Mouse (Mus musculus) neural tube, embryonic 13.5 days (tissue): ENCODE data around the gene Trim69. TPM values are rescaled to one million over a fixed set of nuclear protein-coding genes. Genes with fewer than 3 reads are reported as not detected.

ENCODE experiments used
- ATAC-seq: fragments of 200-750 bp; cut with Nextera tagmentation; 2 replicates; pipeline ENCODE4 v1.8.0; 2017; ENCODE audit warnings: low read depth, mild to moderate bottlenecking, moderate TSS enrichment, moderate library complexity
- H3K27ac ChIP-seq: fragments of 300-500 bp; sonication (generic); replicated peaks from 2 replicates; pipeline ENCODE4 v1.5.1; 2015; ENCODE audit warnings: moderate library complexity, mild to moderate bottlenecking, inconsistent platforms
- H3K27me3 ChIP-seq: fragments of 300-500 bp; sonication (generic); 2 replicates; pipeline ENCODE4 v1.6.1; 2015; ENCODE audit warnings: mild to moderate bottlenecking, inconsistent platforms
- H3K36me3 ChIP-seq: fragments of 300-500 bp; sonication (generic); 2 replicates; pipeline ENCODE4 v1.6.1; 2015; ENCODE audit warnings: mild to moderate bottlenecking, inconsistent platforms
- H3K4me1 ChIP-seq: fragments of 300-500 bp; sonication (generic); replicated peaks from 2 replicates; pipeline ENCODE4 v1.6.1; 2015; ENCODE audit warnings: inconsistent platforms
- H3K4me2 ChIP-seq: fragments of 300-500 bp; sonication (generic); 2 replicates; pipeline ENCODE4 v1.6.1; 2015; ENCODE audit warnings: inconsistent platforms, mild to moderate bottlenecking, moderate library complexity
- H3K4me3 ChIP-seq: fragments of 300-500 bp; sonication (generic); 2 replicates; pipeline ENCODE4 v1.5.1; 2015; ENCODE audit warnings: mild to moderate bottlenecking, inconsistent platforms
- H3K9ac ChIP-seq: fragments of 300-500 bp; sonication (generic); 2 replicates; pipeline ENCODE4 v1.6.1; 2015; ENCODE audit warnings: moderate library complexity, mild to moderate bottlenecking, inconsistent platforms
- H3K9me3 ChIP-seq: fragments of 300-500 bp; sonication (generic); 2 replicates; pipeline ENCODE4 v1.6.1; 2016; ENCODE audit warnings: inconsistent platforms
- WGBS: fragments of 180-500 bp; shearing (Covaris S2); methylation state at CpG from one replicate; pipeline ENCODE4 v1.1.7; 2015; 5-methylcytosine and 5-hydroxymethylcytosine counted together
- polyA plus RNA-seq: library from polyadenylated mRNA; unstranded; fragments of >200 nt; fragmentation: Nextera tagmentation; extraction: Ambion mirVana; gene quantifications from 2 replicates; pipeline ENCODE4 v1.2.1, GENCODE M21; 2015

Gene Trim69
- not detected in 2 replicates for polyA plus RNA-seq

- Histone ChIP-seq H3K36me3 (no peaks in the 10 kb centered on the region), H3K27ac (no peak within 1 kb of the TSS), H3K4me3 (no peak within 1 kb of the TSS), H3K4me1 (no peaks in the 10 kb centered on the region), H3K27me3 (no peaks in the 10 kb centered on the region), H3K9me3 (no peaks in the 10 kb centered on the region), H3K4me2 (no peak within 1 kb of the TSS), H3K9ac (no peak within 1 kb of the TSS)
- ATAC-seq: no peak
- WGBS: 43% methylated on average over 2 of the region's 2 CpGs
These were observed at the start of gene Trim69 for GRCm38 (mm10) chr2:122160680-122161079. TSS of gene Trim69 (plus strand) at chr2:122160700.

GRCm38 (mm10) chr2:122116888-122117287 is 43.6 kb upstream of the Trim69 start:
- Histone ChIP-seq H3K4me3 (no peak overlapping the region), H3K9ac (no peak overlapping the region), H3K36me3 (peaks cover 16% of the 10 kb centered on the region), H3K4me2 (peak overlapping the region; percentile 63), H3K4me1 (peaks cover 19% of the 10 kb centered on the region), H3K27me3 (no peaks in the 10 kb centered on the region), H3K9me3 (no peaks in the 10 kb centered on the region), H3K27ac (no peak overlapping the region)
- ATAC-seq: no peak
- 91% methylated on average over 2 of the region's 2 CpGs for WGBS

- ATAC-seq: peak; percentile 99
- peak within 1 kb of the TSS; percentile 96 for H3K9ac ChIP-seq
These were observed 42.2 kb upstream of the Trim69 start, which contains the start of gene Spg11 for GRCm38 (mm10) chr2:122117961-122118958. TSS of gene Spg11 (minus strand) at chr2:122118386.

GRCm38 (mm10) chr2:122125680-122126572 is 34.6 kb upstream of the Trim69 start:
- Histone ChIP-seq H3K9me3 (no peaks in the 10 kb centered on the region), H3K4me3 (no peak overlapping the region), H3K4me1 (no peaks in the 10 kb centered on the region), H3K4me2 (no peak overlapping the region), H3K27ac (no peak overlapping the region), H3K9ac (no peak overlapping the region), H3K27me3 (no peaks in the 10 kb centered on the region), H3K36me3 (no peaks in the 10 kb centered on the region)
- 58% methylated on average over 12 of the region's 12 CpGs for WGBS
- ATAC-seq: no peak

More at GRCm38 (mm10) chr2:122117961-122118958, 42.2 kb upstream of the Trim69 start, which contains the start of gene Spg11:
- no peaks in the 10 kb centered on the region for H3K9me3 ChIP-seq
- WGBS: under 1% methylated on average over 47 of the region's 47 CpGs
- no peaks in the 10 kb centered on the region for H3K27me3 ChIP-seq
- H3K36me3 ChIP-seq: peaks cover 10% of the 10 kb centered on the region
- peak within 1 kb of the TSS; percentile 74 for H3K4me3 ChIP-seq
- H3K4me2 ChIP-seq: peak within 1 kb of the TSS; percentile 63
- H3K4me1 ChIP-seq: peaks cover 19% of the 10 kb centered on the region
- peak within 1 kb of the TSS; percentile 97 for H3K27ac ChIP-seq

- no peak overlapping the region for H3K9ac ChIP-seq
- no peaks in the 10 kb centered on the region for H3K4me1 ChIP-seq
- H3K27me3 ChIP-seq: no peaks in the 10 kb centered on the region
- no peaks in the 10 kb centered on the region for H3K9me3 ChIP-seq
- H3K36me3 ChIP-seq: no peaks in the 10 kb centered on the region
- H3K27ac ChIP-seq: no peak overlapping the region
- no peak overlapping the region for H3K4me2 ChIP-seq
- H3K4me3 ChIP-seq: no peak overlapping the region
- 29% methylated on average over 5 of the region's 5 CpGs for WGBS
- ATAC-seq: no peak
These were observed 33.6 kb upstream of the Trim69 start for GRCm38 (mm10) chr2:122126765-122127347.

GRCm38 (mm10) chr2:122127635-122128034 is 32.9 kb upstream of the Trim69 start:
- Histone ChIP-seq H3K4me3 (no peak overlapping the region), H3K27ac (no peak overlapping the region), H3K4me2 (no peak overlapping the region), H3K4me1 (no peaks in the 10 kb centered on the region), H3K9ac (no peak overlapping the region), H3K36me3 (no peaks in the 10 kb centered on the region), H3K9me3 (no peaks in the 10 kb centered on the region), H3K27me3 (no peaks in the 10 kb centered on the region)
- 90% methylated on average over 4 of the region's 4 CpGs for WGBS
- ATAC-seq: no peak

GRCm38 (mm10) chr2:122132078-122132477 is 28.4 kb upstream of the Trim69 start:
- WGBS: 84% methylated on average over 2 of the region's 2 CpGs
- H3K9ac ChIP-seq: no peak overlapping the region
- no peak for ATAC-seq
- no peak overlapping the region for H3K4me3 ChIP-seq
- H3K27ac ChIP-seq: no peak overlapping the region
- no peaks in the 10 kb centered on the region for H3K4me1 ChIP-seq
- H3K36me3 ChIP-seq: no peaks in the 10 kb centered on the region
- H3K27me3 ChIP-seq: no peaks in the 10 kb centered on the region
- H3K4me2 ChIP-seq: no peak overlapping the region
- no peaks in the 10 kb centered on the region for H3K9me3 ChIP-seq

GRCm38 (mm10) chr2:122132618-122133017 is 27.9 kb upstream of the Trim69 start:
- H3K4me1 ChIP-seq: no peaks in the 10 kb centered on the region
- no peak overlapping the region for H3K4me3 ChIP-seq
- H3K36me3 ChIP-seq: no peaks in the 10 kb centered on the region
- no peak for ATAC-seq
- H3K27ac ChIP-seq: no peak overlapping the region
- no peak overlapping the region for H3K4me2 ChIP-seq
- H3K9me3 ChIP-seq: no peaks in the 10 kb centered on the region
- 91% methylated on average over 2 of the region's 2 CpGs for WGBS
- H3K27me3 ChIP-seq: no peaks in the 10 kb centered on the region
- H3K9ac ChIP-seq: no peak overlapping the region

- Histone ChIP-seq H3K9ac (no peak overlapping the region), H3K4me1 (no peaks in the 10 kb centered on the region), H3K27ac (no peak overlapping the region), H3K4me3 (no peak overlapping the region), H3K9me3 (no peaks in the 10 kb centered on the region), H3K36me3 (no peaks in the 10 kb centered on the region), H3K4me2 (no peak overlapping the region), H3K27me3 (no peaks in the 10 kb centered on the region)
- no peak for ATAC-seq
- 72% methylated on average over 5 of the region's 5 CpGs for WGBS
These were observed 22.5 kb upstream of the Trim69 start for GRCm38 (mm10) chr2:122137839-122138465.

GRCm38 (mm10) chr2:122140815-122141214 is 19.7 kb upstream of the Trim69 start:
- H3K9ac ChIP-seq: no peak overlapping the region
- ATAC-seq: no peak

GRCm38 (mm10) chr2:122141332-122141967 is 19.1 kb upstream of the Trim69 start:
- no peak overlapping the region for H3K27ac ChIP-seq
- H3K9ac ChIP-seq: no peak overlapping the region
- H3K27me3 ChIP-seq: no peaks in the 10 kb centered on the region
- H3K9me3 ChIP-seq: no peaks in the 10 kb centered on the region
- ATAC-seq: no peak
- H3K36me3 ChIP-seq: no peaks in the 10 kb centered on the region
- H3K4me3 ChIP-seq: no peak overlapping the region
- H3K4me2 ChIP-seq: no peak overlapping the region
- no peaks in the 10 kb centered on the region for H3K4me1 ChIP-seq
- WGBS: 75% methylated on average over 5 of the region's 5 CpGs

More at GRCm38 (mm10) chr2:122140815-122141214, 19.7 kb upstream of the Trim69 start:
- H3K36me3 ChIP-seq: no peaks in the 10 kb centered on the region
- no peak overlapping the region for H3K4me3 ChIP-seq
- H3K4me1 ChIP-seq: no peaks in the 10 kb centered on the region
- 85% methylated on average over 2 of the region's 2 CpGs for WGBS
- H3K9me3 ChIP-seq: no peaks in the 10 kb centered on the region
- H3K27ac ChIP-seq: no peak overlapping the region
- H3K27me3 ChIP-seq: no peaks in the 10 kb centered on the region
- no peak overlapping the region for H3K4me2 ChIP-seq
